Mouse (Mus musculus): ENCODE measurements around the gene Pcsk5. TPM values are rescaled to one million over a fixed set of nuclear protein-coding genes. Genes with fewer than 3 reads are reported as not detected.

Gene Pcsk5
- polyA plus RNA-seq, 1 experiment, result 32.8 TPM

DNA sequence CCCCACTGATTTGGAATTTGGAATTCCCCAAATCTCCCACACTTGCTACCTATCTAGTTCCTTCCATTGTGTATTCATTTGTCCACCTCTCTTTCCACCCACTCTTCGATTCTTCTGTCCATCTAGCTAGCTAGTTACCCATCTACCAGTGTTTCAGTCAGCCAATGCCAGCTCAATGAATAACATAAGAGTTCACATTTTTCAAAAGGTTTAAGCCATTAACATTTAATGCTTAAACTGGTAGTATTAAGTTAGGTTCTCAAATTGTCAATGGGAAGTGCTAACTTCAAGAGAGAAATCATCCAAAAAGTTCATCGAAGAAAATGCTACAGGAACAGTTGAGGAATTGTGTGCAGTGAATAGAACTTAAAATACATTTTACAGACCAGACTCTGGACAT lies 11.0 kb upstream of the Pcsk5 start:
- no peak for TF ChIP-seq CTCF (IDR thresholded peaks at IDR 0.05; ENCODE audit: extremely low read depth, insufficient read length, insufficient replicate concordance, low read depth, low read length)
- no peak for TF ChIP-seq POLR2A (IDR thresholded peaks at IDR 0.05; ENCODE audit: low read depth, low read length)
- Histone ChIP-seq H3K27ac (ENCODE audit: insufficient read depth, low read depth, low read length) (no peak overlapping the region), H3K4me1 (ENCODE audit: control insufficient read depth, insufficient read depth, insufficient read length, low read length) (no peaks in the 10 kb centered on the region), H3K4me3 (ENCODE audit: low read depth, low read length) (no peak overlapping the region), H3K27me3 (ENCODE audit: control insufficient read depth, insufficient read depth, low read length) (no peaks in the 10 kb centered on the region), H3K36me3 (ENCODE audit: control insufficient read depth, insufficient read depth, low read length) (no peaks in the 10 kb centered on the region)
- 75% methylated on average over 2 of the region's 2 CpGs for WGBS

DNA sequence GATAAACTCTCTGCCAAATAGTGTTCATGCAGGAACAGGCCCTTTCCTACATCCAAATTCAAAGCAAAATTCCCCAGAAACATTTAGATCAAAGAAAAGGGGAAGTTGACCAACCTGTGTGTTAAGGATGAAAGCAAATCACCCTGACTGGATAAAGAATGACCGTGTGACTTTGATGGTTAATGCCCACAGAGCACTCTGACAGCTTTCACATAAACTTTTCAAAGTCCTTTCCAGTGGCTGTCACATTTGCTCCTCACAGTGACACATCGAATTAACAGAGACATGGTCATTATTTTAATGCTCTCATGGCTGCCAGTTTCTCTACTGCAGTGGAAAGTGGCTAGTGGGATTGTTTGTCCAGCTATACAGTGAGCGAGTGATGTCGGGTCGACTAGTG lies 8.5 kb upstream of the Pcsk5 start:
- no peak overlapping the region for H3K27ac ChIP-seq (ENCODE audit: insufficient read depth, low read depth, low read length)
- WGBS, result 70% methylated on average over 5 of the region's 5 CpGs
- no peaks in the 10 kb centered on the region for H3K36me3 ChIP-seq (ENCODE audit: control insufficient read depth, insufficient read depth, low read length)
- no peak for TF ChIP-seq CTCF (IDR thresholded peaks at IDR 0.05; ENCODE audit: extremely low read depth, insufficient read length, insufficient replicate concordance, low read depth, low read length)
- no peak for TF ChIP-seq POLR2A (IDR thresholded peaks at IDR 0.05; ENCODE audit: low read depth, low read length)
- H3K4me1 ChIP-seq (ENCODE audit: control insufficient read depth, insufficient read depth, insufficient read length, low read length), result no peaks in the 10 kb centered on the region
- H3K27me3 ChIP-seq (ENCODE audit: control insufficient read depth, insufficient read depth, low read length), result no peaks in the 10 kb centered on the region
- no peak overlapping the region for H3K4me3 ChIP-seq (ENCODE audit: low read depth, low read length)

DNA sequence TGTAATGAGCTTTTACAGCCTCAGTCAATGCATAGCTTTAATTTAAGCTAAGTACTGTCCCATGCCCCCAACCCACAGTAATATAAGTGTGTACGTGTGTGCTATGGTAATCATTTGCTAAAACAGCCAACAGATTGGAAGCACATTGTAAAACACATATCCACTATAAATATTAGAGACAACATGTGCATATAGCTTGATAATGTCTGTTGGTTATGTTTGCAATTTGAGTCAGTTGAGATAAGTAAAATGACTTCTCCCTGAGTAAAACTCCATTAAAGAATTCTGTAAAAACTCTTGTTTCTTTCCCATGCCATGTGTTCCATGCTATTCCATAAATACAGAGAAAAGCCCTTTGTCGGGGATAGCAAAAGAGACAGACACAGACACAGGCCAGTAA lies 4.2 kb upstream of the Pcsk5 start:
- 76% methylated on average over 2 of the region's 2 CpGs for WGBS
- no peak overlapping the region for H3K4me3 ChIP-seq (ENCODE audit: low read depth, low read length)
- no peak for TF ChIP-seq CTCF (IDR thresholded peaks at IDR 0.05; ENCODE audit: extremely low read depth, insufficient read length, insufficient replicate concordance, low read depth, low read length)
- TF ChIP-seq POLR2A (IDR thresholded peaks at IDR 0.05; ENCODE audit: low read depth, low read length), result no peak
- H3K27me3 ChIP-seq (ENCODE audit: control insufficient read depth, insufficient read depth, low read length), result no peaks in the 10 kb centered on the region
- H3K27ac ChIP-seq (ENCODE audit: insufficient read depth, low read depth, low read length), result no peak overlapping the region
- H3K4me1 ChIP-seq (ENCODE audit: control insufficient read depth, insufficient read depth, insufficient read length, low read length), result no peaks in the 10 kb centered on the region
- H3K36me3 ChIP-seq (ENCODE audit: control insufficient read depth, insufficient read depth, low read length), result no peaks in the 10 kb centered on the region

DNA sequence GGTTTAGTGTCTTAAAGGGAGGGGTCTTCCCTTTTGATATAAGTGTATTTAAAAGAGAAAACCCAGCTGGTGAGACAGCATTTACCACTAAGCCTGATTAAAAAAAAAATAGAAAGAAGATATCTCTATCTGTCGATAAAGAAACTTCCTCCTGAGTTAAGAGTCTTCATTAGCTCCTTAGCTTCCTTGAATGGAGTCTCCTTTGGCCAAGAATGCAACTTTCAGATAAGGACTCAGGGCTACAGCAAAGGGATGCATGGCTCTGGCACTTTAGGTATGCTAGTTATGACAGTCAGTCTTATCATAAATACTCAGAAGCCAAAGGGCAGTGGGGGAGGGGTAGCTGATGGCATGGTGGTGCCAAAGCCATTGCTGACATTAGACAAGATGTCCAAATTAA lies 2.4 kb upstream of the Pcsk5 start:
- Histone ChIP-seq H3K27ac (ENCODE audit: insufficient read depth, low read depth, low read length) (no peak overlapping the region), H3K4me3 (ENCODE audit: low read depth, low read length) (no peak overlapping the region), H3K4me1 (ENCODE audit: control insufficient read depth, insufficient read depth, insufficient read length, low read length) (no peaks in the 10 kb centered on the region), H3K27me3 (ENCODE audit: control insufficient read depth, insufficient read depth, low read length) (no peaks in the 10 kb centered on the region), H3K36me3 (ENCODE audit: control insufficient read depth, insufficient read depth, low read length) (no peaks in the 10 kb centered on the region)
- TF ChIP-seq POLR2A (IDR thresholded peaks at IDR 0.05; ENCODE audit: low read depth, low read length) (no peak), CTCF (IDR thresholded peaks at IDR 0.05; ENCODE audit: extremely low read depth, insufficient read length, insufficient replicate concordance, low read depth, low read length) (no peak)
- 26% methylated on average over 1 of the region's 1 CpGs for WGBS

- peaks cover 3% of the 10 kb centered on the region; the same call in 1 of the 2 replicates for H3K4me1 ChIP-seq (ENCODE audit: control insufficient read depth, insufficient read depth, insufficient read length, low read length)
- TF ChIP-seq CTCF (IDR thresholded peaks at IDR 0.05; ENCODE audit: extremely low read depth, insufficient read length, insufficient replicate concordance, low read depth, low read length) (no peak), POLR2A (IDR thresholded peaks at IDR 0.05; ENCODE audit: low read depth, low read length) (no peak; the same call in 1 of the 2 replicates)
- H3K36me3 ChIP-seq (ENCODE audit: control insufficient read depth, insufficient read depth, low read length), result no peaks in the 10 kb centered on the region; the same call in 1 of the 2 replicates
- H3K27me3 ChIP-seq (ENCODE audit: control insufficient read depth, insufficient read depth, low read length), result no peaks in the 10 kb centered on the region
- H3K27ac ChIP-seq (ENCODE audit: insufficient read depth, low read depth, low read length), result peak overlapping the region; percentile 88
- H3K4me3 ChIP-seq (ENCODE audit: low read depth, low read length), result peak overlapping the region; percentile 98
- WGBS, result under 1% methylated on average over 71 of the region's 72 CpGs
Observed at GRCm38 (mm10) chr19:17836566-17837470, 614 bp downstream of the Pcsk5 start.

DNA sequence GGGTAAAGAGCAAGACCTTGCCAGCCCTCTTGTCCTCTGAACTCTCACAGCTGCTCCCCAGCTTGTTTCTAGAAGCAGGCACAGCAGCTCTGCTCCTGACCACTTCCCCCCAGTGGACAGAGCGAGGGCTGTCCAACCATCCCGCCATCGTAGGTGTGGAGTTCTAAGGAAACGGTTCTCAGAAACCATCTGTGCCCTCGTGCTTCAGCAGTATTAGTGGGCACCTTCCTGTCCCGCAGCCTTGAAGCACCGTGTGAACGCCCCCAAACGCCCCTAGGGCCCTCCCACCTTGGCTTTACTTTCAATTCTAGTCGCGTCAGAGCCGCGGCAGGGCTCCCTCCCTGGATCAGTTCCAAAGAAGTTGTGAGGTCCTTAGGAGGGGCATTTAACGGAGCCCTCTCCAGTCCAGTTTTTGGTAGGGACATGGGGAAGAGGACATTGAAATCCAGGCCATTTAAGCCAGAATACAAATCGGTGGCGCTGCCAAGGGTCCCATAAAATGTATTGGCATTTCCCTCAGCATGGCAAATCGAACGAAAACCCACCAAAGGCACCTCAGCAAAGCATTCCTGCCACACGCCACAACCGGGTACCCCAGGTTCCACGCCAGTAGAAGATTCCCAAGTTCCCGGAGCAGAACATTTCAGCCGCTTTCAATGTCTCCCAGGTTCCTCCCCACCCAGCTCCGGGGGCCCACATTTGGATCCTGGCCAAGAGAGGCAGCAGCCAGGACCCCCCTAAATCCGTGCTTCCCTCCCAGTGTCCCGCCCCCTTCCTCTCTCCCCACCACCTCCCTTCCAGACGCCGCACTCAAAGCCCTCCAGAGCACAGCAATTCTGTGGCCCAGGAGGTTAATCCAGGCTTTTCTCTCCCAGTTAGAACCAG lies 1.5 kb downstream of the Pcsk5 start:
- Histone ChIP-seq H3K4me1 (ENCODE audit: control insufficient read depth, insufficient read depth, insufficient read length, low read length) (peaks cover 3% of the 10 kb centered on the region; the same call in 1 of the 2 replicates), H3K36me3 (ENCODE audit: control insufficient read depth, insufficient read depth, low read length) (no peaks in the 10 kb centered on the region; the same call in 1 of the 2 replicates), H3K27ac (ENCODE audit: insufficient read depth, low read depth, low read length) (peak overlapping the region; percentile 88), H3K27me3 (ENCODE audit: control insufficient read depth, insufficient read depth, low read length) (no peaks in the 10 kb centered on the region), H3K4me3 (ENCODE audit: low read depth, low read length) (peak overlapping the region; percentile 98)
- TF ChIP-seq POLR2A (IDR thresholded peaks at IDR 0.05; ENCODE audit: low read depth, low read length) (no peak), CTCF (IDR thresholded peaks at IDR 0.05; ENCODE audit: extremely low read depth, insufficient read length, insufficient replicate concordance, low read depth, low read length) (peak; percentile 35; the same call in 1 of the 2 replicates)
- under 1% methylated on average over 28 of the region's 28 CpGs for WGBS
